Mouse (Mus musculus) spleen, adult 2 months (tissue): ENCODE measurements around the gene Alkbh5. TPM values are rescaled to one million over a fixed set of nuclear protein-coding genes. Genes with fewer than 3 reads are reported as not detected.
"Not testable (repeated sequence)": the region's sequence is repeated elsewhere in the genome, so short reads cannot be mapped to it uniquely, and the experiment has no call there.

Experiments used
- DNase-seq, 2 experiments: peaks; one replicate each; pipeline versions ENCODE4 v3.0.0 to v3.0.0-alpha.2; 2012 to 2021; ENCODE audit warnings: low spot score in 2 of 2, low read depth in 1 of 2
- H3K27ac ChIP-seq: fragments of 200-500 bp; 2 replicates; pipeline ENCODE4 v1.5.1; 2012; ENCODE audit warnings: low read length, inconsistent platforms; ENCODE audit not compliant: insufficient read depth
- H3K27me3 ChIP-seq: fragments of 200-500 bp; 2 replicates; pipeline ENCODE4 v1.6.1; 2012; ENCODE audit warnings: mild to moderate bottlenecking, moderate library complexity, low read length, inconsistent platforms; ENCODE audit not compliant: control insufficient read depth, insufficient read depth
- H3K36me3 ChIP-seq: fragments of 200-500 bp; 2 replicates; pipeline ENCODE4 v1.6.1; 2012; ENCODE audit warnings: mild to moderate bottlenecking, low read length, inconsistent platforms; ENCODE audit not compliant: control insufficient read depth, insufficient read depth
- H3K4me1 ChIP-seq: fragments of 200-500 bp; 2 replicates; pipeline ENCODE4 v1.6.1; 2011; ENCODE audit warnings: inconsistent platforms; ENCODE audit not compliant: control insufficient read depth, insufficient read depth, insufficient read length
- H3K4me3 ChIP-seq: fragments of 200-500 bp; 2 replicates; pipeline ENCODE4 v1.5.1; 2011; ENCODE audit warnings: mild to moderate bottlenecking, inconsistent platforms; ENCODE audit not compliant: insufficient read depth, insufficient read length; ENCODE audit errors: extremely low read depth
- CTCF ChIP-seq: fragments of 200-500 bp; IDR thresholded peaks from 2 replicates; pipeline ENCODE4 v1.5.1; 2011; ENCODE audit warnings: mild to moderate bottlenecking, inconsistent platforms; ENCODE audit not compliant: insufficient read depth, insufficient read length, insufficient replicate concordance; ENCODE audit errors: extremely low read depth
- POLR2A ChIP-seq: fragments of 200-500 bp; IDR thresholded peaks from 2 replicates; pipeline ENCODE4 v1.6.1; 2011; ENCODE audit warnings: low read depth, low read length, inconsistent platforms
- WGBS: fragments of 180-500 bp; shearing (Covaris S2); methylation state at CpG from one replicate; pipeline ENCODE4 v1.1.7; 2018; 5-methylcytosine and 5-hydroxymethylcytosine counted together
- polyA plus RNA-seq: library from polyadenylated mRNA; depleted of rRNA; stranded (reverse); fragments of >200 nt; gene quantifications from 2 replicates; pipeline ENCODE4 v1.2.3, GENCODE M21; 2012

The Alkbh5 gene
- polyA plus RNA-seq, 1 experiment = 15.0 TPM

DNA sequence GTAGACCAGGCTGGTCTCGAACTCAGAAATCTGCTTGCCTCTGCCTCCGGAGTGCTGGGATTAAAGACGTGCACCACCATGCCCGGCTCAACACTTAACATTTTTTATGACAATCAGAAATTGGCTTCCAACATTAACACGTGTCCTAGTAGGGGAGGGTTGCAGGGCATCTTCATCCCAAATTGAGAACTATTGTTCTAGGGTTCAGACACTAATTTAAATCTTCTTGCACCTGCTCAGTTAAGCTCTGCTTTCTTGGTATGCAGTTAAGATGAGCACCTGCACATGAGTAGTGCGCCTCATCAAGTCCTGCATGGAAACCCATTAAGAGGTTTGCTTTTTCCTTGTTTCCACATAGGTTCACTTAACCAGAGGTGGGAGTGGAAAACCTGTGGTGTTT is 5.7 kb downstream of the Alkbh5 start:
- Histone ChIP-seq H3K27me3 (no peaks in the 10 kb centered on the region), H3K27ac (no peak overlapping the region), H3K36me3 (peaks cover 4% of the 10 kb centered on the region), H3K4me1 (peaks cover 5% of the 10 kb centered on the region; the same call in 1 of the 2 replicates), H3K4me3 (no peak overlapping the region)
- no peak for TF ChIP-seq POLR2A
- no peak for TF ChIP-seq CTCF
- DNase-seq = no peak
- WGBS = 89% methylated on average over 6 of the region's 6 CpGs

DNA sequence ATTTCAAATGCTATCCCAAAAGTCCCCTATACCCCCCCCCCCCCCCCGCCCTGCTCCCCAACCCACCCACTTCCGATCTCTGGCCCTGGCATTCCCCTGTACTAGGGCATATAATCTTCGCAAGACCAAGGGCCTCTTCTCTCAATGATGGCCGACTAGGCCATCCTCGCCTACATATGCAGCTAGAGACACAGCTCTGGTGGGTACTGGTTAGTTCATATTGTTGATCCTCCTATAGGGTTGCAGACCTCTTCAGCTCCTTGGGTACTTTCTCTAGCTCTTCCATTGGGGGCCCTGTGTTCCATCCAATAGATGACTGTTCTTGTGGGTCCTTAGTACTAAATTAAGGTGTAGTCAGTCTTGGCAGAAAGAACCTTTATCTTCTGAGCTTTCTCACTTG is 7.0 kb downstream of the Alkbh5 start:
- WGBS = 90% methylated on average over 5 of the region's 5 CpGs
- not testable (repeated sequence) for H3K4me1 ChIP-seq, H3K27me3 ChIP-seq, H3K27ac ChIP-seq, H3K4me3 ChIP-seq, DNase-seq
- H3K36me3 ChIP-seq = peaks cover 12% of the 10 kb centered on the region

- TF ChIP-seq POLR2A = no peak
- TF ChIP-seq CTCF = no peak
- Histone ChIP-seq H3K27me3 (no peaks in the 10 kb centered on the region), H3K36me3 (peaks cover 19% of the 10 kb centered on the region), H3K4me3 (no peak overlapping the region), H3K27ac (no peak overlapping the region), H3K4me1 (no peaks in the 10 kb centered on the region; the same call in 1 of the 2 replicates)
- 88% methylated on average over 4 of the region's 4 CpGs for WGBS
- DNase-seq = no peak
Observed at GRCm38 (mm10) chr11:60545433-60545832, 9.3 kb downstream of the Alkbh5 start.

GRCm38 (mm10) chr11:60548112-60548511 is 11.9 kb downstream of the Alkbh5 start:
- no peak for DNase-seq
- Histone ChIP-seq H3K27ac (no peak overlapping the region), H3K4me1 (no peaks in the 10 kb centered on the region; the same call in 1 of the 2 replicates), H3K36me3 (peaks cover 20% of the 10 kb centered on the region), H3K4me3 (no peak overlapping the region), H3K27me3 (no peaks in the 10 kb centered on the region)
- TF ChIP-seq CTCF (no peak), POLR2A (no peak)
- WGBS = 85% methylated on average over 3 of the region's 3 CpGs

GRCm38 (mm10) chr11:60553091-60553490 is 16.9 kb downstream of the Alkbh5 start:
- Histone ChIP-seq H3K27me3 (no peaks in the 10 kb centered on the region), H3K36me3 (peaks cover 40% of the 10 kb centered on the region), H3K4me3 (no peak overlapping the region), H3K27ac (no peak overlapping the region), H3K4me1 (no peaks in the 10 kb centered on the region)
- DNase-seq = no peak
- no peak for TF ChIP-seq POLR2A
- no peak for TF ChIP-seq CTCF

DNA sequence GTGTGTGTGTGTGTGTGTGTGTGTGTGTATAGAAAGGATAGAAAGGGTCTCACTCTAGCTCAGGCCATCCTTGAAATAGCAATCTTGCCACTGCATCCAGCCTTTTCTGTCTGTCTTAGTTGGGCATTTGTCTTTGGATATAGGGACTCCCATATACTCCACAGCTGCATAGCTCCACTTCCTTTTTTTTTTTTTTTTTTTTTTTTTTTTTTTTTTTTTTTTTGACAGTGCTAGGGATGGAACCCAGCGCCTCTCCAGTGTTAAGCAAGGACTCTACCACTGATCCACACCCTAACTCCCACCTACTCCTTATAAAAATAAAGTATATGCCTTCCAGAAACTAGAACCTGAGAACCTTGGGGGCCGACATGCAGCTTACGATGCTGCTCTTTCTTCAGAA is 21.5 kb downstream of the Alkbh5 start:
- TF ChIP-seq POLR2A (no peak), CTCF (no peak)

DNA sequence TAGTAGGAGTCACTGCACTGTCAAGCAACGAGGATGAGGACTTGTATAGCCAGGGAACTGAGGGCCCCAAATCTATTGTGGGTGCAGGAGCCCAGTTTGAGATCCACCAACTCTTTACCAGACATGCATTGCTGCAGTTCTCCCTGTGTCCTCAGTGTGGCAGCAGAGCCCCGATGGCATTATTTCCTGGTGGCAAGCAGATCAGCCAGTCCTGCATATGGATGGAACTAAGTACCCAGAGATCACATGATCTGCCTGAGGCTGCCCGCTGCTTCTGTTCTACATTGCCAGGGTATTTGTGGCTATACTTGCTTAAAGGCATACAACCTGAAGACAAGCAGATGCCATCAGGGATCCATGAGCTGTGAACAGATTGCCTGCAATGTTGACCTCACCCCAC is 23.2 kb downstream of the Alkbh5 start:
- H3K4me3 ChIP-seq = no peak overlapping the region
- H3K36me3 ChIP-seq = peaks cover 17% of the 10 kb centered on the region
- H3K4me1 ChIP-seq = no peaks in the 10 kb centered on the region
- peak in 1 of 2 experiments; percentile 58 for DNase-seq
- no peaks in the 10 kb centered on the region for H3K27me3 ChIP-seq
- H3K27ac ChIP-seq = no peak overlapping the region
- 12% methylated on average over 3 of the region's 3 CpGs for WGBS
- TF ChIP-seq CTCF = peak; percentile 71; the same call in 1 of the 2 replicates
- no peak for TF ChIP-seq POLR2A

More for the DNA sequence above, 21.5 kb downstream of the Alkbh5 start:
- 88% methylated on average over 3 of the region's 3 CpGs for WGBS
- no peak for DNase-seq
- no peak overlapping the region for H3K27ac ChIP-seq
- H3K27me3 ChIP-seq = no peaks in the 10 kb centered on the region
- H3K4me1 ChIP-seq = no peaks in the 10 kb centered on the region
- H3K36me3 ChIP-seq = peaks cover 29% of the 10 kb centered on the region
- H3K4me3 ChIP-seq = no peak overlapping the region

GRCm38 (mm10) chr11:60574006-60574405 is 37.8 kb downstream of the Alkbh5 start:
- H3K27me3 ChIP-seq, H3K4me1 ChIP-seq, H3K4me3 ChIP-seq, H3K27ac ChIP-seq, H3K36me3 ChIP-seq, DNase-seq: not testable (repeated sequence)
- 85% methylated on average over 12 of the region's 12 CpGs for WGBS
